Mouse (Mus musculus): ENCODE measurements around the gene Tcaim. TPM values are rescaled to one million over a fixed set of nuclear protein-coding genes. Genes with fewer than 3 reads are reported as not detected.

Tcaim gene
- polyA plus RNA-seq, 1 experiment from 2014 or later: 5.7 TPM

GRCm38 (mm10) chr9:122814775-122815174 is 9.4 kb downstream of the Tcaim start:
- 89% methylated on average over 2 of the region's 2 CpGs for WGBS

DNA sequence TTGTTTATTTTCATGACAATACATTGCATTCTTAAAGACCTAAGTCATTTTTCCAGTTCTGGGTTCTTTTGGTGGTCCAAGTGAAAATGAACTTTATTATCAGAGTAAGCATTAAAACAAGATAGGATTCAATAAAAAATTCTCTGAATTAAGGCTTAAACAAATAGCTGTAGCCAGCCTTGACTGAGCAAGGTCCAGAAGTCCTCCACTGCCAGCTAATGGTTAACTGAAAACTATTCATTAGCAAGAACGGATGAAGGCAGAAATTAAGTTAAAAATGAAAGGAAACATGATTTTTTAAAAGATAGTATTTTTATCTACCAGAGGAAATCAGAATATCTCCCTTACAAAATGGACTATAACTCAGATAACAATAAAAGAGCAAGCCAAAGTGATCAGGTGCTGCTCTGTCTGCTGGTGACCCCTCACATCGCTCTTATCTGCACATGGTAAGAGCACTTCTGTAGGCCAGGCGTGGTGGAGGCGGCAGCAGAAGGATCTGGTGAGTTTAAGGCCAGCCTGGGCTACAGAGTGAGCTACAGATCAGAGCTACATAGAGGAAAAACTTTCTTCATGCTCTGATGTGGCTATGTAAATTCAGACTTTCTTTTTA is 10.0 kb downstream of the Tcaim start:
- no peaks in the 10 kb centered on the region for H3K9me3 ChIP-seq (ENCODE audit: control insufficient read depth, low read length)
- no peaks in the 10 kb centered on the region for H3K27me3 ChIP-seq (ENCODE audit: control insufficient read depth, insufficient read depth, low read length)
- WGBS: 88% methylated on average over 4 of the region's 4 CpGs
- ATAC-seq (ENCODE audit: low FRiP score) (no peak), DNase-seq (ENCODE audit: low spot score, missing footprints) (no peak)
- H3K4me3 ChIP-seq (ENCODE audit: low read depth, low read length): no peak overlapping the region
- H3K4me1 ChIP-seq (ENCODE audit: control insufficient read depth, insufficient read depth, low read length): no peaks in the 10 kb centered on the region
- no peak overlapping the region for H3K4me2 ChIP-seq
- no peak overlapping the region for H3K9ac ChIP-seq (ENCODE audit: low read length)
- no peaks in the 10 kb centered on the region for H3K36me3 ChIP-seq (ENCODE audit: control insufficient read depth, insufficient read depth, low read length)
- no peak overlapping the region for H3K27ac ChIP-seq (ENCODE audit: low read depth, low read length)

More at GRCm38 (mm10) chr9:122814775-122815174, 9.4 kb downstream of the Tcaim start:
- no peak overlapping the region for H3K4me2 ChIP-seq
- H3K27me3 ChIP-seq (ENCODE audit: control insufficient read depth, insufficient read depth, low read length): no peaks in the 10 kb centered on the region
- H3K9ac ChIP-seq (ENCODE audit: low read length): no peak overlapping the region
- H3K36me3 ChIP-seq (ENCODE audit: control insufficient read depth, insufficient read depth, low read length): no peaks in the 10 kb centered on the region
- ATAC-seq (ENCODE audit: low FRiP score) (no peak), DNase-seq (ENCODE audit: low spot score, missing footprints) (no peak)
- no peak overlapping the region for H3K27ac ChIP-seq (ENCODE audit: low read depth, low read length)
- no peaks in the 10 kb centered on the region for H3K9me3 ChIP-seq (ENCODE audit: control insufficient read depth, low read length)
- H3K4me1 ChIP-seq (ENCODE audit: control insufficient read depth, insufficient read depth, low read length): no peaks in the 10 kb centered on the region
- H3K4me3 ChIP-seq (ENCODE audit: low read depth, low read length): no peak overlapping the region

- H3K27me3 ChIP-seq (ENCODE audit: control insufficient read depth, insufficient read depth, low read length): no peaks in the 10 kb centered on the region
- H3K9me3 ChIP-seq (ENCODE audit: control insufficient read depth, low read length): no peaks in the 10 kb centered on the region
- H3K27ac ChIP-seq (ENCODE audit: low read depth, low read length): no peak overlapping the region
- WGBS: 88% methylated on average over 5 of the region's 5 CpGs
- no peak overlapping the region for H3K4me2 ChIP-seq
- H3K9ac ChIP-seq (ENCODE audit: low read length): no peak overlapping the region
- H3K4me3 ChIP-seq (ENCODE audit: low read depth, low read length): no peak overlapping the region
- H3K36me3 ChIP-seq (ENCODE audit: control insufficient read depth, insufficient read depth, low read length): peaks cover 4% of the 10 kb centered on the region; the same call in 1 of the 2 replicates
- DNase-seq (ENCODE audit: low spot score, missing footprints): no peak
- ATAC-seq (ENCODE audit: low FRiP score): no peak
- H3K4me1 ChIP-seq (ENCODE audit: control insufficient read depth, insufficient read depth, low read length): no peaks in the 10 kb centered on the region
Observed at GRCm38 (mm10) chr9:122823374-122824017, 18.2 kb downstream of the Tcaim start.

GRCm38 (mm10) chr9:122826743-122827142 is 21.4 kb downstream of the Tcaim start:
- no peak overlapping the region for H3K4me3 ChIP-seq (ENCODE audit: low read depth, low read length)
- DNase-seq (ENCODE audit: low spot score, missing footprints): no peak
- no peaks in the 10 kb centered on the region for H3K27me3 ChIP-seq (ENCODE audit: control insufficient read depth, insufficient read depth, low read length)
- no peaks in the 10 kb centered on the region for H3K4me1 ChIP-seq (ENCODE audit: control insufficient read depth, insufficient read depth, low read length)
- no peaks in the 10 kb centered on the region for H3K9me3 ChIP-seq (ENCODE audit: control insufficient read depth, low read length)
- peaks cover 4% of the 10 kb centered on the region; the same call in 1 of the 2 replicates for H3K36me3 ChIP-seq (ENCODE audit: control insufficient read depth, insufficient read depth, low read length)
- H3K27ac ChIP-seq (ENCODE audit: low read depth, low read length): no peak overlapping the region
- no peak overlapping the region for H3K9ac ChIP-seq (ENCODE audit: low read length)
- WGBS: 91% methylated on average over 4 of the region's 4 CpGs
- ATAC-seq (ENCODE audit: low FRiP score): no peak
- no peak overlapping the region for H3K4me2 ChIP-seq

GRCm38 (mm10) chr9:122829826-122830380 is 24.6 kb downstream of the Tcaim start:
- Histone ChIP-seq H3K9ac (ENCODE audit: low read length) (no peak overlapping the region), H3K4me2 (no peak overlapping the region), H3K9me3 (ENCODE audit: control insufficient read depth, low read length) (no peaks in the 10 kb centered on the region), H3K4me3 (ENCODE audit: low read depth, low read length) (no peak overlapping the region), H3K36me3 (ENCODE audit: control insufficient read depth, insufficient read depth, low read length) (no peaks in the 10 kb centered on the region), H3K27me3 (ENCODE audit: control insufficient read depth, insufficient read depth, low read length) (no peaks in the 10 kb centered on the region), H3K4me1 (ENCODE audit: control insufficient read depth, insufficient read depth, low read length) (no peaks in the 10 kb centered on the region), H3K27ac (ENCODE audit: low read depth, low read length) (no peak overlapping the region)
- no peak for DNase-seq (ENCODE audit: low spot score, missing footprints)
- WGBS: 83% methylated on average over 4 of the region's 4 CpGs
- no peak for ATAC-seq (ENCODE audit: low FRiP score)

- H3K9ac ChIP-seq (ENCODE audit: low read length): no peak overlapping the region
- no peak for ATAC-seq (ENCODE audit: low FRiP score)
- no peaks in the 10 kb centered on the region for H3K9me3 ChIP-seq (ENCODE audit: control insufficient read depth, low read length)
- WGBS: 80% methylated on average over 9 of the region's 9 CpGs
- no peak overlapping the region for H3K27ac ChIP-seq (ENCODE audit: low read depth, low read length)
- no peak overlapping the region for H3K4me3 ChIP-seq (ENCODE audit: low read depth, low read length)
- H3K27me3 ChIP-seq (ENCODE audit: control insufficient read depth, insufficient read depth, low read length): no peaks in the 10 kb centered on the region
- no peaks in the 10 kb centered on the region for H3K4me1 ChIP-seq (ENCODE audit: control insufficient read depth, insufficient read depth, low read length)
- DNase-seq (ENCODE audit: low spot score, missing footprints): no peak
- H3K4me2 ChIP-seq: no peak overlapping the region
- H3K36me3 ChIP-seq (ENCODE audit: control insufficient read depth, insufficient read depth, low read length): no peaks in the 10 kb centered on the region
Observed at GRCm38 (mm10) chr9:122836126-122836525, 30.8 kb downstream of the Tcaim start.

GRCm38 (mm10) chr9:122836790-122837189 is 31.5 kb downstream of the Tcaim start:
- no peak for ATAC-seq (ENCODE audit: low FRiP score)
- Histone ChIP-seq H3K36me3 (ENCODE audit: control insufficient read depth, insufficient read depth, low read length) (no peaks in the 10 kb centered on the region), H3K9ac (ENCODE audit: low read length) (no peak overlapping the region), H3K4me1 (ENCODE audit: control insufficient read depth, insufficient read depth, low read length) (no peaks in the 10 kb centered on the region), H3K4me2 (no peak overlapping the region), H3K4me3 (ENCODE audit: low read depth, low read length) (no peak overlapping the region), H3K27ac (ENCODE audit: low read depth, low read length) (no peak overlapping the region), H3K9me3 (ENCODE audit: control insufficient read depth, low read length) (no peaks in the 10 kb centered on the region), H3K27me3 (ENCODE audit: control insufficient read depth, insufficient read depth, low read length) (no peaks in the 10 kb centered on the region)
- WGBS: 87% methylated on average over 6 of the region's 6 CpGs
- no peak for DNase-seq (ENCODE audit: low spot score, missing footprints)

- Histone ChIP-seq H3K9ac (ENCODE audit: low read length) (no peak overlapping the region), H3K4me3 (ENCODE audit: low read depth, low read length) (no peak overlapping the region), H3K36me3 (ENCODE audit: control insufficient read depth, insufficient read depth, low read length) (no peaks in the 10 kb centered on the region), H3K4me1 (ENCODE audit: control insufficient read depth, insufficient read depth, low read length) (no peaks in the 10 kb centered on the region), H3K27me3 (ENCODE audit: control insufficient read depth, insufficient read depth, low read length) (no peaks in the 10 kb centered on the region), H3K4me2 (no peak overlapping the region), H3K27ac (ENCODE audit: low read depth, low read length) (no peak overlapping the region), H3K9me3 (ENCODE audit: control insufficient read depth, low read length) (no peaks in the 10 kb centered on the region)
- WGBS: 84% methylated on average over 4 of the region's 4 CpGs
- ATAC-seq (ENCODE audit: low FRiP score): no peak
- DNase-seq (ENCODE audit: low spot score, missing footprints): no peak
Observed at GRCm38 (mm10) chr9:122837216-122837615, 31.9 kb downstream of the Tcaim start.

DNA sequence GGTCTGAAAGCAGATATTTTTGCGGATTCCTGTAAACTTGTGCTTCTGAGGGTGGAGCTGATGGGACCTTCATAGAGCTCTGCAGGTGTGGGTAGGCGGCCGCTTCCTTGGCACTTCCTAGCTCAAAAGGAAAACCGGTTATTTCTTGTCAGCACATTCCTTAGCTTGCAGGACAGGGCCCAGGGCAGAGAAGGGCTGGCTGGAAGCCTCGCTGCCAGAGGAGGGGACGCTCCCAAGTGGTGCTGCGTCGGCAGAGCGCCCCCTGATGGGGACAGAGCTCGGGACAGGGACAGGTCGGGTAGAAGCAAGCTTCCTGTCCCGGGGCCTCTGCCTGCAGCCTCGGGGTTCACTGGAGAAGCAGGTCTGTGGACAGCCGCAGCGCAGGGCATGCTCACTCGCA is 32.3 kb downstream of the Tcaim start:
- Histone ChIP-seq H3K27me3 (ENCODE audit: control insufficient read depth, insufficient read depth, low read length) (no peaks in the 10 kb centered on the region), H3K9me3 (ENCODE audit: control insufficient read depth, low read length) (no peaks in the 10 kb centered on the region), H3K4me1 (ENCODE audit: control insufficient read depth, insufficient read depth, low read length) (no peaks in the 10 kb centered on the region), H3K4me2 (no peak overlapping the region), H3K9ac (ENCODE audit: low read length) (no peak overlapping the region), H3K36me3 (ENCODE audit: control insufficient read depth, insufficient read depth, low read length) (no peaks in the 10 kb centered on the region), H3K4me3 (ENCODE audit: low read depth, low read length) (no peak overlapping the region), H3K27ac (ENCODE audit: low read depth, low read length) (no peak overlapping the region)
- ATAC-seq (ENCODE audit: low FRiP score) (no peak), DNase-seq (ENCODE audit: low spot score, missing footprints) (no peak)
- WGBS: 20% methylated on average over 16 of the region's 16 CpGs

Measured in midbrain, embryonic 11.5 days (tissue).